Mouse (Mus musculus): ENCODE measurements around the gene Gm13289. TPM values are rescaled to one million over a fixed set of nuclear protein-coding genes. Genes with fewer than 3 reads are reported as not detected.
A peak's percentile ranks its signal among the peaks of the same experiment; 100 is the strongest.
"Not testable (repeated sequence)": the region's sequence is repeated elsewhere in the genome, so short reads cannot be mapped to it uniquely, and the experiment has no call there.

Gene Gm13289
- total RNA-seq, 2 experiments from 2014 or later, result not detected

DNA sequence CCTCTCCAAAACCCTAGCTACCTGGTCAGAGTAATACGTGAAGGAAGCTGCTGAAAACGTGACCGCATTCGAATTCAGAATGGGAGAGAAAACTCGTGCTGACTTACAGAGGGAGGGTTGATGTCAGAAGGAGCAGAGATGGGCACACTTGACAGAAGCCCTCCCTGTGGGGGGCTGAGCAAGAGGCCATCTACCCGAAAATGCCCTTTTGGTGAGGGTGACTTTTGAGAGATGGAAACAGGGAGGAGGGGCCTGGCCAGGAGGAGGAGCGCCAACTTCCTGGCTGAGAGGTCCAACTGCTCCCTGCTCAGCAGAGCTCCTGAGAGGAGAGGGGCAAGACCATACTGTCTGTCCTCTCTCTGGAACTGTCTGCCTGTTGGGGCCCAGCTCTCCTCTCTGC lies 5.1 kb downstream of the Gm13289 start, which contains the start of gene Ifnz:
TSS of gene Ifnz (plus strand) at position 301 of the 400 bp plus-strand sequence.
- intact Hi-C loops (cut with DNase I); DNase-seq: not testable (repeated sequence)

DNA sequence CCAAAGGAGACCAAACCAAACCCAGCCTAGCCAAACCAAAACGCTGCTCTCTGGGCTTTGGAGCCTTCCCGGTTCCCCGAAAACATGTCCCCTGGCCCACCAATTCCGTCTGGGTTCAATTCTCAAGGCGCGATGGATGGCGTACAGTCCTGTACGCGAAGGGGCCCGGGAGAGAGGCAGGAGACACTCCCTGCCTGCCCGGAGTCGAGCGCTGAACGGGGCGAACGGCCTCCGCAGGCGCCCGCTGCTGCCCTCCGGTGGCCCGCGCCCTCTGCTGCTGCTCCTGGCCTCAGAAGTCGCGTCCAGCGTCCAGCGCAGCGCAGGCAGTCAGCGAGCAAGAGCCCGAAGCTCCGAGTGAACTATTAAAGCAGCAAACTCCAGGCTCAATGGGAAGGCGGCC lies 5.6 kb downstream of the Gm13289 start:
- DNase-seq; intact Hi-C loops (cut with DNase I): not testable (repeated sequence)

DNA sequence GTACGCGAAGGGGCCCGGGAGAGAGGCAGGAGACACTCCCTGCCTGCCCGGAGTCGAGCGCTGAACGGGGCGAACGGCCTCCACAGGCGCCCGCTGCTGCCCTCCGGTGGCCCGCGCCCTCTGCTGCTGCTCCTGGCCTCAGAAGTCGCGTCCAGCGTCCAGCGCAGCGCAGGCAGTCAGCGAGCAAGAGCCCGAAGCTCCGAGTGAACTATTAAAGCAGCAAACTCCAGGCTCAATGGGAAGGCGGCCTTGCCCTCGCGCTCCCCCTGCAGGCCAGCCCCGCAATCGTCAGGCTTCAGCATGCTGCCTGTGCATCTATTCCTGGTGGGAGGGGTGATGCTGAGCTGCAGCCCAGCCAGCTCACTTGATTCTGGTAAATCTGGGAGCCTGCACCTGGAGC lies 8.7 kb downstream of the Gm13289 start, which contains the start of gene Gm13276:
TSS of gene Gm13276 (plus strand) at position 301 of the 400 bp plus-strand sequence.
- DNase-seq; intact Hi-C loops (cut with DNase I): not testable (repeated sequence)

DNA sequence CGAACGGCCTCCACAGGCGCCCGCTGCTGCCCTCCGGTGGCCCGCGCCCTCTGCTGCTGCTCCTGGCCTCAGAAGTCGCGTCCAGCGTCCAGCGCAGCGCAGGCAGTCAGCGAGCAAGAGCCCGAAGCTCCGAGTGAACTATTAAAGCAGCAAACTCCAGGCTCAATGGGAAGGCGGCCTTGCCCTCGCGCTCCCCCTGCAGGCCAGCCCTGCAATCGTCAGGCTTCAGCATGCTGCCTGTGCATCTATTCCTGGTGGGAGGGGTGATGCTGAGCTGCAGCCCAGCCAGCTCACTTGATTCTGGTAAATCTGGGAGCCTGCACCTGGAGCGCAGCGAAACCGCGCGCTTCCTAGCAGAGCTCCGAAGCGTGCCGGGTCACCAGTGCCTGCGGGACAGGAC lies 11.7 kb downstream of the Gm13289 start, which contains the start of gene Gm13277:
TSS of gene Gm13277 (plus strand) at position 231 of the 400 bp plus-strand sequence.
- intact Hi-C loops (cut with DNase I), result not testable (repeated sequence)
- peak; percentile 34 to 63 for DNase-seq

DNA sequence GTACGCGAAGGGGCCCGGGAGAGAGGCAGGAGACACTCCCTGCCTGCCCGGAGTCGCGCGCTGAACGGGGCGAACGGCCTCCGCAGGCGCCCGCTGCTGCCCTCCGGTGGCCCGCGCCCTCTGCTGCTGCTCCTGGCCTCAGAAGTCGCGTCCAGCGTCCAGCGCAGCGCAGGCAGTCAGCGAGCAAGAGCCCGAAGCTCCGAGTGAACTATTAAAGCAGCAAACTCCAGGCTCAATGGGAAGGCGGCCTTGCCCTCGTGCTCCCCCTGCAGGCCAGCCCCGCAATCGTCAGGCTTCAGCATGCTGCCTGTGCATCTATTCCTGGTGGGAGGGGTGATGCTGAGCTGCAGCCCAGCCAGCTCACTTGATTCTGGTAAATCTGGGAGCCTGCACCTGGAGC lies 14.5 kb downstream of the Gm13289 start, which contains the start of gene Gm13278:
TSS of gene Gm13278 (plus strand) at position 301 of the 400 bp plus-strand sequence.
- DNase-seq; intact Hi-C loops (cut with DNase I): not testable (repeated sequence)

DNA sequence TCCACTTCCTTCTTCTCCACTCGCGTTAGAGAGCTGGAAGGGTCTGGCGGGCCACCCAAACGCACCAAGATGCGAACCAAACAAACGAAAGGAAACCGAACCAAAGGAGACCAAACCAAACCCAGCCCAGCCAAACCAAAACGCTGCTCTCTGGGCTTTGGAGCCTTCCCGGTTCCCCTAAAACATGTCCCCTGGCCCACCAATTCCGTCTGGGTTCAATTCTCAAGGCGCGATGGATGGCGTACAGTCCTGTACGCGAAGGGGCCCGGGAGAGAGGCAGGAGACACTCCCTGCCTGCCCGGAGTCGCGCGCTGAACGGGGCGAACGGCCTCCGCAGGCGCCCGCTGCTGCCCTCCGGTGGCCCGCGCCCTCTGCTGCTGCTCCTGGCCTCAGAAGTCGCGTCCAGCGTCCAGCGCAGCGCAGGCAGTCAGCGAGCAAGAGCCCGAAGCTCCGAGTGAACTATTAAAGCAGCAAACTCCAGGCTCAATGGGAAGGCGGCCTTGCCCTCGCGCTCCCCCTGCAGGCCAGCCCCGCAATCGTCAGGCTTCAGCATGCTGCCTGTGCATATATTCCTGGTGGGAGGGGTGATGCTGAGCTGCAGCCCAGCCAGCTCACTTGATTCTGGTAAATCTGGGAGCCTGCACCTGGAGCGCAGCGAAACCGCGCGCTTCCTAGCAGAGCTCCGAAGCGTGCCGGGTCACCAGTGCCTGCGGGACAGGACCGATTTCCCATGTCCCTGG lies 17.4 kb downstream of the Gm13289 start, which contains the start of gene Gm13275:
TSS of gene Gm13275 (plus strand) at position 552 of the 740 bp plus-strand sequence.
- intact Hi-C loops (cut with DNase I), result not testable (repeated sequence)
- peak; percentile 45 to 80 for DNase-seq

DNA sequence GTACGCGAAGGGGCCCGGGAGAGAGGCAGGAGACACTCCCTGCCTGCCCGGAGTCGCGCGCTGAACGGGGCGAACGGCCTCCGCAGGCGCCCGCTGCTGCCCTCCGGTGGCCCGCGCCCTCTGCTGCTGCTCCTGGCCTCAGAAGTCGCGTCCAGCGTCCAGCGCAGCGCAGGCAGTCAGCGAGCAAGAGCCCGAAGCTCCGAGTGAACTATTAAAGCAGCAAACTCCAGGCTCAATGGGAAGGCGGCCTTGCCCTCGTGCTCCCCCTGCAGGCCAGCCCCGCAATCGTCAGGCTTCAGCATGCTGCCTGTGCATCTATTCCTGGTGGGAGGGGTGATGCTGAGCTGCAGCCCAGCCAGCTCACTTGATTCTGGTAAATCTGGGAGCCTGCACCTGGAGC lies 20.4 kb downstream of the Gm13289 start, which contains the start of gene Gm13279:
TSS of gene Gm13279 (plus strand) at position 301 of the 400 bp plus-strand sequence.
- DNase-seq; intact Hi-C loops (cut with DNase I): not testable (repeated sequence)

DNA sequence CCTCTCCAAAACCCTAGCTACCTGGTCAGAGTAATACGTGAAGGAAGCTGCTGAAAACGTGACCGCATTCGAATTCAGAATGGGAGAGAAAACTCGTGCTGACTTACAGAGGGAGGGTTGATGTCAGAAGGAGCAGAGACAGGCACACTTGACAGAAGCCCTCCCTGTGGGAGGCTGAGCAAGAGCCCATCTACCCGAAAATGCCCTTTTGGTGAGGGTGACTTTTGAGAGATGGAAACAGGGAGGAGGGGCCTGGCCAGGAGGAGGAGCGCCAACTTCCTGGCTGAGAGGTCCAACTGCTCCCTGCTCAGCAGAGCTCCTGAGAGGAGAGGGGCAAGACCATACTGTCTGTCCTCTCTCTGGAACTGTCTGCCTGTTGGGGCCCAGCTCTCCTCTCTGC lies 22.6 kb downstream of the Gm13289 start, which contains the start of gene Gm13285:
TSS of gene Gm13285 (plus strand) at position 301 of the 400 bp plus-strand sequence.
- DNase-seq; intact Hi-C loops (cut with DNase I): not testable (repeated sequence)

DNA sequence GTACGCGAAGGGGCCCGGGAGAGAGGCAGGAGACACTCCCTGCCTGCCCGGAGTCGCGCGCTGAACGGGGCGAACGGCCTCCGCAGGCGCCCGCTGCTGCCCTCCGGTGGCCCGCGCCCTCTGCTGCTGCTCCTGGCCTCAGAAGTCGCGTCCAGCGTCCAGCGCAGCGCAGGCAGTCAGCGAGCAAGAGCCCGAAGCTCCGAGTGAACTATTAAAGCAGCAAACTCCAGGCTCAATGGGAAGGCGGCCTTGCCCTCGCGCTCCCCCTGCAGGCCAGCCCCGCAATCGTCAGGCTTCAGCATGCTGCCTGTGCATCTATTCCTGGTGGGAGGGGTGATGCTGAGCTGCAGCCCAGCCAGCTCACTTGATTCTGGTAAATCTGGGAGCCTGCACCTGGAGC lies 26.2 kb downstream of the Gm13289 start, which contains the start of gene Gm13287:
TSS of gene Gm13287 (plus strand) at position 301 of the 400 bp plus-strand sequence.
- DNase-seq; intact Hi-C loops (cut with DNase I): not testable (repeated sequence)

DNA sequence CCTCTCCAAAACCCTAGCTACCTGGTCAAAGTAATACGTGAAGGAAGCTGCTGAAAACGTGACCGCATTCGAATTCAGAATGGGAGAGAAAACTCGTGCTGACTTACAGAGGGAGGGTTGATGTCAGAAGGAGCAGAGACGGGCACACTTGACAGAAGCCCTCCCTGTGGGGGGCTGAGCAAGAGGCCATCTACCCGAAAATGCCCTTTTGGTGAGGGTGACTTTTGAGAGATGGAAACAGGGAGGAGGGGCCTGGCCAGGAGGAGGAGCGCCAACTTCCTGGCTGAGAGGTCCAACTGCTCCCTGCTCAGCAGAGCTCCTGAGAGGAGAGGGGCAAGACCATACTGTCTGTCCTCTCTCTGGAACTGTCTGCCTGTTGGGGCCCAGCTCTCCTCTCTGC lies 28.5 kb downstream of the Gm13289 start, which contains the start of gene Gm13288:
TSS of gene Gm13288 (plus strand) at position 301 of the 400 bp plus-strand sequence.
- intact Hi-C loops (cut with DNase I); DNase-seq: not testable (repeated sequence)

DNA sequence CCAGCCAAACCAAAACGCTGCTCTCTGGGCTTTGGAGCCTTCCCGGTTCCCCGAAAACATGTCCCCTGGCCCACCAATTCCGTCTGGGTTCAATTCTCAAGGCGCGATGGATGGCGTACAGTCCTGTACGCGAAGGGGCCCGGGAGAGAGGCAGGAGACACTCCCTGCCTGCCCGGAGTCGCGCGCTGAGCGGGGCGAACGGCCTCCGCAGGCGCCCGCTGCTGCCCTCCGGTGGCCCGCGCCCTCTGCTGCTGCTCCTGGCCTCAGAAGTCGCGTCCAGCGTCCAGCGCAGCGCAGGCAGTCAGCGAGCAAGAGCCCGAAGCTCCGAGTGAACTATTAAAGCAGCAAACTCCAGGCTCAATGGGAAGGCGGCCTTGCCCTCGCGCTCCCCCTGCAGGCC lies 29.0 kb downstream of the Gm13289 start:
- DNase-seq; intact Hi-C loops (cut with DNase I): not testable (repeated sequence)

DNA sequence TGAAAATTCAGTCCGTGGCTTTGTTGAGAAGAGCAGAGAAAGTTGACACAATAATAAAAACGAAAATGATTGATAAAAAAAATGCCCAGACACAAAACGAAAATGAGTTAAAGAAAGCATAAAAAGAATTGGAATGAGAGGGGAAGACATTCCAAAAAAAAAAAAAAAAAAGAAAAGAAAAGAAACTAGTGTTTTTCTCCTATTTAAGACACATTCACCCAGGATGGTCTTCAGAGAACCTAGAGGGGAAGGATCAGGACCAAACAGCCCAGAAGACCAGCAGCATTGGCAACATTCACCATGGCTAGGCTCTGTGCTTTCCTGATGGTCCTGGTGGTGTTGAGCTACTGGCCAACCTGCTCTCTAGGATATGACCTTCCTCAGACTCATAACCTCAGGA lies 39.2 kb downstream of the Gm13289 start, which contains the start of gene Ifna7:
TSS of gene Ifna7 (plus strand) at position 301 of the 400 bp plus-strand sequence.
- no peak for DNase-seq
- intact Hi-C loops (cut with DNase I), result no loop called here

DNA sequence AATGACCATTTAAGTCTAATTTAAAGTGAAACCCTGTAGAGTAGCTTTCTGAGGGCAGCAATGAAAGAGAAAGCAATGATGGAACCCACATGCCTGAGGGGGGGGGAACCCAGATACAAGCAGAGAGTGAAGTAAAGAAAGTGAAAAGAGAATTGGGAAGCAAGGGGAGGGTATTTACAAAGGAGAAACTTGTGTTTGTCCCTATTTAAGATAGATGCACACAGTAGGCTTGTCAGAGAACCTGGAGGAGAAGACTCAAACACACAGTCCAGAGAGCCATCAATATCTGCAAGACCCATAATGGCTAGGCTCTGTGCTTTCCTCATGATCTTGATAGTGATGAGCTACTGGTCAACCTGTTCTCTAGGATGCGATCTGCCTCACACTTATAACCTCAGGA lies 42.9 kb downstream of the Gm13289 start, which contains the start of gene Ifna11:
TSS of gene Ifna11 (plus strand) at position 301 of the 400 bp plus-strand sequence.
- intact Hi-C loops (cut with DNase I), result loop anchor here (2.0 kb wide), 1 partner anchor 137 kb away; the partner anchor contains the start of gene Ifna2
- DNase-seq, result no peak

DNA sequence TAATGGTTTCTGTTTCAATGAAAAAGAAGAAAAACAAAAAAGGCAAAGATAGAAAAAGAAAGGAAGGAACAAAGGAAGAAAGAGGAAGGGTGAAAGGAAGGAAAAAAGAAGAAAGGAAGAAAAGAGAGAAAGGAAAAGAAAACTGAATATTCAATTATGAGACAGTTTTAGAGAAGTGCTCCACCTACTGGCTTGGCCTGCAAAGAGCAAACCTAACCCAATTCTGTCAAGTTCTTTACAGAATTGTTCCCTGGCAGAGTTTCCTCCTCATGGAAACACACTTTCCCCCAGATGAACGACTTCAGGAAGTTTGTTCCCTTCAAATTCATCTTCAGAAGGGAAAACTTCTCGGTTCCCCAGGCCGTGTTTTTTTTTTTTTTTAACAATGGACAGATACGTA lies 46.3 kb downstream of the Gm13289 start:
- DNase-seq, result no peak
- intact Hi-C loops (cut with DNase I), result no loop called here

Other genes starting within 250 kb of the Gm13289 start
- gene Ifna15, start 218.7 kb upstream of the Gm13289 start, total RNA-seq (2021), result not detected
- not detected for gene Ifna14, start 205.1 kb upstream of the Gm13289 start, total RNA-seq (2021)
- gene Ifna9, start 184.5 kb upstream of the Gm13289 start, total RNA-seq (2021), result not detected
- gene Ifna12, start 173.5 kb upstream of the Gm13289 start, total RNA-seq (2021), result not detected
- not detected for gene C87499, start 142.5 kb upstream of the Gm13289 start, total RNA-seq (2021)
- gene Ifna13, start 132.5 kb upstream of the Gm13289 start, total RNA-seq (2021), result not detected
- not detected for gene Ifna16, start 100.0 kb upstream of the Gm13289 start, total RNA-seq (2021)
- gene Ifna2, start 93.0 kb upstream of the Gm13289 start, total RNA-seq (2021), result not detected
- not detected for gene Ifnab, start 85.6 kb upstream of the Gm13289 start, total RNA-seq (2021)
- under 1 TPM in 1 of 2 experiments, not detected in 1; 0.42 TPM for gene Gm26566, start 55.1 kb upstream of the Gm13289 start, total RNA-seq (2021)
- gene Klhl9, start 54.5 kb upstream of the Gm13289 start, total RNA-seq (2021), result 10 to 100 TPM; 43.9 to 50.4 TPM
- gene Gm13271, start 22.1 kb upstream of the Gm13289 start, total RNA-seq (2021), result not detected
- not detected for gene Gm13283, start 16.8 kb upstream of the Gm13289 start, total RNA-seq (2021)
- not detected for gene Gm13290, start 3.1 kb upstream of the Gm13289 start, total RNA-seq (2021)
- not detected for gene Gm13272, start 2.9 kb downstream of the Gm13289 start, total RNA-seq (2021)
- not detected for gene Ifnz, start 5.2 kb downstream of the Gm13289 start, total RNA-seq (2021)
- not detected for gene Gm13276, start 8.8 kb downstream of the Gm13289 start, total RNA-seq (2021)
- not detected for gene Gm13277, start 11.7 kb downstream of the Gm13289 start, total RNA-seq (2021)
- gene Gm13278, start 14.6 kb downstream of the Gm13289 start, total RNA-seq (2021), result not detected
- not detected for gene Gm13275, start 17.6 kb downstream of the Gm13289 start, total RNA-seq (2021)
- not detected for gene Gm13279, start 20.5 kb downstream of the Gm13289 start, total RNA-seq (2021)
- not detected for gene Gm13285, start 22.7 kb downstream of the Gm13289 start, total RNA-seq (2021)
- gene Gm13287, start 26.3 kb downstream of the Gm13289 start, total RNA-seq (2021), result not detected
- gene Gm13288, start 28.6 kb downstream of the Gm13289 start, total RNA-seq (2021), result not detected
- not detected for gene Ifna7, start 39.3 kb downstream of the Gm13289 start, total RNA-seq (2021)
- not detected for gene Ifna11, start 43.0 kb downstream of the Gm13289 start, total RNA-seq (2021)
- gene Ifna6, start 50.5 kb downstream of the Gm13289 start, total RNA-seq (2021), result not detected
- gene Ifna5, start 58.6 kb downstream of the Gm13289 start, total RNA-seq (2021), result not detected
- not detected for gene Ifna4, start 64.9 kb downstream of the Gm13289 start, total RNA-seq (2021)
- not detected for gene Ifna1, start 73.2 kb downstream of the Gm13289 start, total RNA-seq (2021)
- gene Ifne, start 103.3 kb downstream of the Gm13289 start, total RNA-seq (2021), result not detected

Measured in gastrocnemius, postnatal 36 days (tissue).